Mouse (Mus musculus): ENCODE results near the gene Zkscan16.

Gene Zkscan16

DNA sequence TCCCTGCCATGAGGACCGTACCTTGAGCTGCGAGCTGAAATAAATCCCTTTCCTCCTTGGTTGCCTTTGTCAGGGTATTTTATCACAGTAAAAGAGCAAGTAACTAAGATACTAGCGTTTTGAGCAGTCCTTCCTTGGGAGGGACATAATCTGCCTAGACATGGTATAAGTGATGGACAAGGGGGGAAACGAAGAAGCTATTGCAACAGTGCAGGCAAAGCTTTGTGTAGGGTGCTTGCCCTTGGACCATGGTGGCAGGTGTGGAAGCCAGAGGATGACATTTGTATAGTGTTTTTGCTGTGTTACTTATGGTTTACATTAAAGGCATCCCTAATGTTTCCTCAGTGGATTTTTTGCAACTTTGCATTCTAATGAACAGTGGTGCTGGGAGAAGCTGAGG, 486 bp upstream of the Zkscan16 start:
- DNase-seq: no peak

DNA sequence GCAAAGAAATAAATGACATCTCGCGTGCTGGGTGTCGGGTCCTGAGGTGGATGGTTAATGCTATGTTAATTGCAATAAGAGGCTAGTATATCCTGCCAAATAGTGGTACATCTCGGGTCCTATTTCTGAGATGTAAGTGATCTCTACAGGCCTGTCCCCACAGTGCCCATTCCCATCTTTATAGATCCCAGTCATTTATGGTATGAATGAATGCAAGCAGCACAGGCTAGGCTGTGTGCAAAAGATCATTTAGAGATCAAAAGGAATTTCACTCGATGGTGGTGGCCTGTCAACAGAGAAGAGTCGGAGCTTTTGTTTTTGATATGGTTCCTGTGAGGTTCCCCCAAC, 752 bp downstream of the Zkscan16 start:
- no peak for DNase-seq

DNA sequence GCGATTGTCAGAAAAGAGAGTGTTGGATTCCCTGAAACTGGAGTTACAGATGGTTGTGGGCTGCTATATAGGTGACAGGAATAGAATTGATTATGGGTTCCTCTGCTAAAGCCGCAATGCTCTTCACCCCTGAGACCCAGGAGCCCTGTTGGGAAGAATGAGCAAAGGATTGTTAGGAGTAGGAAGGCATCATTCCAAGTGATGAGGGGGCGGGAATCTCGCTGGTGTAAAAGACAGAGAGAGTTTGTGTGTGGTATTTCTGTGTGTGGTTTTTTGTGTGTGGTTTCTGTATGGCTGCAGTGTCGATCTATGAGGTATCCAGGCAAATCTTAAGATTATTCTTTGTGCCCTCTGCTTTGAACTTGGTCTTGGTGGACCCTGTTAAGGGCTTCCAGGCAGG, 1.3 kb downstream of the Zkscan16 start:
- DNase-seq: no peak

DNA sequence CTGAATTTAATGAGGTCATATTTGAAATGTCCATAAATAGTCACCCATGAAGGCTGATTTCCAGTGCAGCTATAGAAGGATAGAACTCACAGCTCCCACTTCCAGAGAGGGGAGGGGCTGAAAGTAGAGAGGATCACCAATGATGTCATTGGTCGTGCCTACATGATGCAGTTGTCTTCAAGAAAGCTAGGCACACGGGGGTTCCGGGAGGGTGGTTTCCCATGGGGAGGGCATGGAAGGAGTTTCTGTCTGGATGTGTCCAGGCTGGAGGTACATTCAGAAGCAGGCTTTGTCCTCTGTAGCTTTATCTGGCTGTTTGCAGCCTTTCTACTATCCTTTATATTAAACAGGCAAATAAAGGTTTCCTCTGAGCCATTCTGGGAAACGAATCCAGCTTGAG, 5.0 kb downstream of the Zkscan16 start:
- no peak for DNase-seq

DNA sequence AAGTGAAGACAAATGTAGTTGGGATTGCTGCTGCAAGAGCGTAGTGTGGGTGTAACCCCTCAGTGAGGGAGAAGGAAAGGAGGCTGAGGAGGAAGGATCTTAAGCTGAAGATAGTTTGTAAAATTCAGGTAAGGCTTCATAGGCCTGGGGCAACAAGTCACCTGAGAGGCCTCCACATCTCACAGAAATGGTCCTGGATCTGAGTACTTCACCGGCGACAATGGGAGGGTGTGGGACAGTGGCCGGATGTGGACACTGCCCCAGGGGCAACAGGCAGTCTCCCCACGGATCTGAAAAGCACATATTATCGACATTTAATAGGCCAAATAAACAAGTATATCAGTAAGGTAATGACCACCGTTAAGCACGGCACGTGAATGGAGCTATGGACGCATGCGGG, 9.2 kb downstream of the Zkscan16 start:
- no peak for DNase-seq

DNA sequence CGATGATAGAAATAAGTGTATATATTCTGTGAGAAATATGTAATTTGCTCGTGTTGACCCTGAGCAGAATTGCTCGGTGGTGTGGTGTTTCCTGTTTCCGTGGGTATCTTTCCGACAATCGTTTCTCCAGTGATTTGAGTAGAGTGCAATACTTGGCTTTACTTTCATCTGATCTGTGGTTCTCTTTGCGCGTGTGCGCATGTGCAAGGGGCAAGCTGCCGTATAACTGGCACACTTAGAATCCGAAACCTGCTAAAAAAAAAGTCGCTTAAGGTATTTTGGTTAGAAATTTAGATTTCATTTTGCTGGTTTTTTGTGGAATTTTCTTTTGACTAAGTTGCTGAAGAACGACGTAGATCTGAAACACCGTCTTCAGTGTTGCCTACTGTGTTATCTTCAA, 18.3 kb downstream of the Zkscan16 start:
- DNase-seq: no peak

DNA sequence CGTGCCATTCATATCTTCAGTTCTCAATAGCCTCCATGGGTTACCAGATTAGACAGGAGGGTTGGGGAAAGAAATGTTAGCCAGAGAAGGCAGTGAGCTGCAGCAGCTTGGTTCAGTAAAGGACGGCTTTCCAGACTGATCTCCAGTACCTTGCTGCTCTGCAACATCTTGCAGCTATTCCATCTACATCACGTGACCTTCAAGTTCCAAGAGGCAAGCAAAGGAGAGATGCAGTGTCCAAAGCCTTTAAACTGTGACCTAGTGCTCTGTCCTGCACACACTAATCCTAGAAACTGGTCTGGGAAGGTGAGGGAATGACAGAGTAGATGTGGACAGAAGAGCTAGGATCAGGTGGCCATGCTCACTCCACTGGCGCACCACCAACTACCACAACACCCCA, 19.8 kb downstream of the Zkscan16 start:
- DNase-seq: no peak

DNA sequence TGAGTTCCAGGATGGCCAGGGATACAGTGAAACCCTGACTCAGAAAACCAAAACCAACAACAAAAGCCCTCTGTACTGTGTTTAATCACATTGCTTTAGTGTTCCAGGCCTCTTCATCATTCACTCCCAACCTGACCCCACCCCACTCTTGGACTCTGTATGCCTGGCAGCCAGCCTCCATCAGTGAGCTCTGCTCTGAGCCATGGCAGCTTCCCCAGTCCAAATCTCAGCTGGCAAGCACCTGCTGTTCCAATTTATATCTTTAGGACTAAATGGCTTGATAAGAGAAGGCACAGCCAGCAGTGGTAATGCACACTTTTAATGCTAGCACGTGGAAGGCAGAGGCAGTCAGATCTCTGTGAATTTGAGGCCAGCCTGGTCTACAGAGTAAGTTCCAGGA, 21.7 kb downstream of the Zkscan16 start:
- DNase-seq: no peak

DNA sequence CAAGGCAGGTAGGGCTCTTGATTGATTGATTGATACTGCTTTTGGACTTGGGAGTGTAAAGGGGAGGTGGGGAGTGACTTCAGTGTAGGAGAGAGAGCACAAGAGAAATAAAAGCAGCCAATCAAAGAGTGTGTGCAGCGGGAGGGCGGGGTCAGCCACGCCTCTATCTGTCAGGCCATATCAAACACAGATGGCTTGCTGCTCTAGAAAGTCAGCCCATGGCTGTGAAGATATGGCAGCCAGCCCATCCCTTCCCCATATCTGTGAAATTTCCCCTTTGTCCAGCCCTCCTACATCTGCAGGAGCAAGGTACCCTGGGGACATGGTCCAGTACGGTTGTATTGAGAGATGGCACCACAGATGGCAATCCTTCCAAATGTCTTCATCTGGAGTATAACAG, 27.2 kb downstream of the Zkscan16 start:
- no peak for DNase-seq

DNA sequence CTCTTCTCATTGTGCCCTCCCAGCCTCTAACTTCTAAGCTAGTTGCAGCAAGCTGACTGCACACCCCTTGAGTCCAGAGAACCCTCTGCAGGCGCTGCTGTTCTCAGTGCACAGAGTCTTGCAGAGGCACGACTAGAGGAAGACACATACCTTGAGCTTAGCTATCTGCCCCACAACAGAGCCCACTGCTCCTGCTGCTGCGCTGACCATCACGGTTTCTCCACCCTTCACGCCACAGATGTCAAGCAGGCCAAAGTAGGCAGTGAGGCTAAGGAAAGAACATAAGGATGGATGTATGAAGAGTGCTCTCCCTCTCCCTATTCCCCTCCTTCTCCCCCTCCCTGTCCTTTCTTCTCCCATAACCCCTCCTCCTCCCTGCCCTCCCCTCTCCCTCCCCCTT, 32.3 kb downstream of the Zkscan16 start:
- no peak for DNase-seq

DNA sequence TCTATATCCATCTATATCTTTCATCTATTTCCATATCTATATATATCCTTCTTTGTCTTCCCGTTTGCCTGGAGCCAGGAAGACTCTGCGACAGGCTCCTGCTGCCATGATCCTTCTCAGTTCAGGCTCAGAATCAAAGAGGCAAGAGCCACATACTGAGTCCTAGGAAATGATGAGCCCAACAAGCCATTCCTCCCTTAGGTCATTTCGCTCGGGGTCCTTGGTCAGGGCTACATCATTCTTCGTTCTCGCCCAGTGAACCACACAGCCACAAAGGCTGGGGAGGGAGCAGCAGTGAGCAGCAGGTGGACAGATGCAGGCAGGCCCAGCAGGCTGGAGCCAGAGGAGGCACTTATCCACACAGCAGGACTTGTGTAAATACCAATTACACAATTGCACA, 38.0 kb downstream of the Zkscan16 start:
- no peak for DNase-seq

DNA sequence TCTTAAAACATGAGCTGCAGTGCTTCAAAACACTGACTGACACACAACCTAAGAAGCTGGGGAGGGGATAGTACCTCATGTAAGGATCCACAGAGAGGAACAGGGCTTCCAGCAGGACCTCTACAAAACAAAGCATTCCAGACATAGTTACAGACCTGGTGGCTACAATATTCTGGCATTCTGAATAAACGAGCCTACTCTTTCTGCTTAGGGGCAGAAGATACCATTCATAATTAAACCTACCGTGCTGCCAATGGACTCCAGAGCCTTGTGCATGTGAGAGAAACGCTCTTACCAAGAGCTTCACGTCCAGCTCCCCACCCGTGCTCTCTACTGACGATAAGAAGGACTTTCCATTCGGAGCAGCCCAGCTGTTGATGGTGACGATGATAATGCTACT, 39.4 kb downstream of the Zkscan16 start:
- no peak for DNase-seq

DNA sequence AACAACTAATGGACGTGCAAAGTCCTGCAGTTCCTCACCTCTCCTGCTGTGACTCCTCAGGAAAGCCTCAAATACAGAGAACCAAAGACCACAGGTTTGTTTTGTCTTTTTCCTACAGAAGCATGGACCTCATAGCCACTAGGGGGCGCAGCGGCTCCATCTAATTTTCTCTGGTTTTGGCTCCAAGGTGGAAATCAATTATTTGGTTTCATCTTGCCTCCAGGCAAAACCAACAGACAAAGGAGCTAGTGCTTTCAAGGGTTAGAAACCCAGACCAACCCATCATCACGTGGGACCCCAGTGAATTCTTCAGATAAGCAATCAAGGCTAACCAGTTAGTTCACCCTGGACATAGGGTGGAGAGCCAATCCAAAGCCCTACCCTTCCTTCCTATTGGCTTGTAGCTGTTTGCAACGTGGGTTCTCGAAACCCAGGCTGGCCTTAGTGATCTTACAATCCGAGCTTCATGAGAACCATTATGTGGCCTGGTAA, 41.8 kb downstream of the Zkscan16 start:
- peak; percentile 74 for DNase-seq

DNA sequence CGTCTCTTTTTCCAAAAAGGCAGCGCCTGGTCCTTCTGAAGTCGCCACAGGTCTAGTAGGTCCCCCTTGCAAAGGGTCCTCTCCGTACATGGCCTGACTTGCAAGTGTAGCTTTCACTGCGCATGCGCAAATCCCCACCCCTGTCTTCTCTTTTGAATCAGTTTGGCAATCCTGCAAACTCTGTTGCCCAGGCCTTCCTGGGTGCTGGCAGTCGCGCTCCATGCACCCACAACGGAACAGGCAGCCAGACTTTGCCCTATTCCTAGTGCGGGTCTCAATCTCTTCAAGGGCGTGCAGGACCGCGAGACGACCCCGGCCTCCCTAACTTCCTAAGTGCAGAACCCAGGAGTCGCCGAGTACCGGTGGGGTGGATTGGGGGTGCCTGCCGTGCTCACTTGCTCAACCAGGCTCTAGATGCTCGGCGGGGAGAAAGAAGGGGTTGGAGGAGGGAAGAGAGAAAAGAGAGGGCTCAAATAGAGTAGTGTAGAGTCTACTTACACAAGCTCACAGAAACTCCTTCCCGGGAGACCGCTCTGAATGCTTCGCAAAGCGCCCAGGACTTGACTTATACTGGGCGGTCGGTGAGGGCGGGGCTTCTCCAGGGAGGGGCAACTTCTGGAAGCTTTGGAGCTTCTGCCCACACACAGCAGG, 43.2 kb downstream of the Zkscan16 start, which contains the start of gene Ptgr1:
Gene Ptgr1, minus strand, starts transcription at position 580 of the 651 bp plus-strand sequence.
- peak; percentile 60 for DNase-seq

DNA sequence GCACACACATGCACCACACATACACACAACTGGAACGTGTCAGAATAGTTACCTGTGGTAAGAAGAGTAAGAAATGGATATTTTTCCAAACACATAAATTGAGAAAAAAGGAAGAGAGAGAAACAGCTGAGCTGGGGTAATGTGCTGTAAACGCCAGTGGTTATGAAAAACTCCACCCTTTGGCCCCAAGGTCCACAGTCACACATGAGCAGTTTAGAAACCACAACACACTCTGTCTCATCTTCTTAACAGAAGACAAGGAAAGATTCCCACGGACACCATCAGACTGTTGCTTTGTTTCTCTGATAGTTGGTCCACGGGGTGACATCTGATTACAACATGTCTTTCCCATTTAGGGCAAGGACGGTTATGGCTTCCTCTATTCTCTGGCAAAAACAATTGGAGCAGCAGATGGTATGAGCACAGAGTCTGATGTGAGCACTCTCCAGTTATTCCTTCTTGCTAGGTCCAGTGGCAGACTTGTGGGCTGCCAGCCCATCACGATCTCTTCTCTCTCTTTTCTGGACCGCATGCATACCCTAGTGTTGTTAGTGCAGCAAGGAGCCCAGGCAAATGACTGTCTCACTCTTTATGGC, 46.0 kb downstream of the Zkscan16 start:
- no peak for DNase-seq

DNA sequence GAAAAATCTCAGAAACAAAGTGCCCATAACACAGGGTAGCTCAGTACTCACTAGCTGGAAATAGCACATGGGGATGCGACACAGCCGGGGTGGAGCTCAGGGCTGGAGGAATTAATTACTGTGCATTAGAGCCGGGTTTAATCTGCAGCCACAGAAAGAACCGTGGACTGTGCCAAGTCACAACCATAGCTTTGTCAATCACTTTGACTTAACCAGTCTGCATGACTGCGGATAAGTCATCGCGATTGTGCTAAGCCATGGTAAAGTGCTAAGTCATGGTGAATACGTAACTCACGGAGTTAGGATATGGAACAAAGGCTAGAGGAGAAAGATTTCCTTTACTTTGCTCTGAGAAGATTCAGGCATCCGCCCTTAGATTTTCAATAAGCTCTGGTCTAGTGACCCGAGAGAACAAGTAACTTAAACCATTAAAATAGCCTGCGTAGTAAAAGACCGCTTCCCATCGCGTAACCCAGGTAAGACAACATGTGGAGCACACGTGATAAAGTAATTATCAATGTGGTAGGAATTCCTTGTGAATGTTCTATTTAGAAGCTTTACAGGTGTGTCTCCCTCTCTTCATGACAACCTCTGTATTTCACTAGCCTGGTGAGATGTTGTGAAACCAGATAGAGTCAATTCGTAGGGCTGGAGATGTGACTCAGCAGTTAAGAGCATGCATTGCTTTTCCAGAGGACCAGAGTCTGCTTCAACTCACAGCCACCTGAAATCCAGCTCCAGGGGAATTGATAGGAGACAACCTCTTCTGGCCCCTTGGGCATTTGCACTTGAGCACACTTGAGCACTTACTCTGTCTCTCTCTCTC, 47.4 kb downstream of the Zkscan16 start:
- no peak for DNase-seq

DNA sequence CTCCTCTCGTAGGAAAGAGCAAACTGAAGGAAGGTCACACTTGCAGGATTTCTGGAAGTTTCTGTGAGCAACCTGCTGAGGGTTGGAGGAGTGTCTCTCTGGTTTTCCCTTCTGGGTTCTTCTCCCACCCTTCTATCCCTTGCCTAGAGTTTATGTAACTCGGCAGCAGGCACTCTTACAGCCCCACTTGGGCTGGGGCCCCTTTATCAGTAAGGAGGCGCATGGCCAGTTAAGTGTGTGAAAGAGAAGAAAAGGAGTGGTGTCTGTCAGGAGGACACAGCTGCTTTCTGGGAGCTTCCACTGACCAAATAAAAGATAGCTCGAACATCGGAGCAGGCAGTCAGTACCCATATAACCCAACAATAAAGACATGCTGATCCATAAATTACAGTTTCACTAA, 48.8 kb downstream of the Zkscan16 start:
- no peak for DNase-seq

DNA sequence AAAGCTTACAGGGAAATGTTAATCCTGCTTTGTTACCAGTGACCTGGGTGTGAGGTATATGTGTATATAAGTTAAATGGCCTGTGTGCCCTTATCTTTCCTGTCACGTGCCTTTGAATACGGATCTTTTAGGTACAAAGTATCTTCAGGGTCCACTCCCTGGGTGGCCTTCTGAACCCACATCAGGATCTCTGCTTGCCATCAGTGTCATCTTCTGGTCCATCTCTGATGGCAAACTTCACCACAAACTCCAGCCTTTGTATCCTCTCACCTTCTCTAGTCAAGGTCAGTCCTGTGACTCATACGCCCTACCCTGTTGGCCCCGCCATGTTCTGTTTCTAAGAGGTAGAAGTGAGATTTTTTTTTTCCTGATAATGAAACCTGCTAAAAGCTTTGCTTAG, 51.3 kb downstream of the Zkscan16 start, which contains the start of gene Dnajc25:
Gene Dnajc25, plus strand, starts transcription at position 301 of the 400 bp plus-strand sequence.
- no peak for DNase-seq

DNA sequence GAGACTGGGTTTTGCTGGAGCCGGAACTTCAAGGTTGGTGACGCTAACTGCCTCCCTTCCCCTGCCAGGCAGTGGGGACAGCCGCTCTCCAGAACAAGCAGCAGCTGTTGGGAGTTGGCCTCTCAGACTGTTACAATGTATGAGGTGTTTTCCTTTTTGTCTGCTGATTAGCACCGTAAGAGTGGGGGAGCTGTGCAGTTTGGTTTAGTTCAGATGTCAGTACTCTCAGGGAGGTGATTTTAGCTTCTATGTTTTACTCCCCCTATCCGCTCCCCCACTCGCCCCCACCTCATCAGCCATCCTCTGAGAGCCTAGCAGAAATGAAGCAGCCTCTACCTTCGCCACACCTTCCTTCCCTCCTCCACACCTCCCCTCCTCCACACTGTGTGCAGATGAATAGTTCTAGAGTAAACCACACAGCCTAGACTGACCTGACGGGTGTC, 51.8 kb downstream of the Zkscan16 start:
- no peak for DNase-seq

DNA sequence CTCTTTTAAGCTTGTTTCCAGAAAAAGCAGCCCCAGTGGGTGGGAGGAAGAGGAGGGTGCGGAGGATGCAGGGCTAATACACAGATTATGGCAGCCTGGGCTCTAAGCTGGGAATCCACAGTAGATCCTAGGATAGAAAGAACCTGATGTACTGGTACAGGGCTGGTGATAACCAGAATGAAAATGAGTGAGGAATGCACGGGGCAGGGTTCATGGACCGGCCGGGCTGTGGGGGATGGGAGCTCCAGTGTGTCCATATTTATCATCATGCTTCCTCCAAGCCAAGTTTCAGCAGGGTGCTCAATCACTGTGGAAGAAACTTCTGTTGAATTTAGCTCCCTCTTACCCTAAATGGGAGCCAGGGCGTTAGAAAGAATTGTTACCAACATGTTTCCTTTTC, 53.7 kb downstream of the Zkscan16 start:
- DNase-seq: no peak

DNA sequence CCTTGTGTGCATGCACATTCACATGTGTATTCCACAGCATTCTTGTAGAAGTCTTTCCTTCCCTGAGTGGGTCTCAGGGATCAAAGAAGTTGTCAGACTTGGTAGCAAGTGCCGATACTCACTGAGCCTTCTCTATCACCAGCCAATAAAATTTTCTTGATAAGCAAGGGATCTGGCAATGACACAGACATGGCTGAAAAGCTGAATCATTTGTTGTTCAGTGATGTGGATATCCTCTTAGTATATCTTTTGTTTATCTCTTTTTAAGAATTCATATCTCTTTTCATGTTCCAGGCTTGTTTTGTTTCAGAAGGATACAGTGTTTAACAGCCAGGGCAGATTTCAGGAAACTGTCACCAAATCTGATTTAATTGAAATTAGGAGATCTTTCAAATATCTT, 55.3 kb downstream of the Zkscan16 start:
- DNase-seq: no peak

DNA sequence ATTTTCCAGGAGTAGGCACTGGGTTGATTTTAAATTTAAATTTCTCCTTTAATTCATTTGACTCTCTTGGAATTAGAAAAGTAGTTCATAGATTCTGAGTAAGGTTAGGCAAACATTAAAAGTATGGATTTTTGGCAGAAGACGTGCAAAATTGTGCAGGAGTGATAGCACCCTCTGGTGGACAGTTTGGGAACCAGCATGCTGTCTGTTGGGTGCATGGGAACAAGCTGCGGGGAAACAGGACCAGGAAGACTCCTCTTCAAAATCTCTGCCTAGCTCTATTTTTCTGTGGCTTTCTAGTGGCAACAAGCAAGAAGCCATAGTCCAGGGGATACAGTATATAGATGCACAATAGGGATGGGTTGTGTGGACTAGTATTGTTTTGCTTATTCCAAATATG, 56.3 kb downstream of the Zkscan16 start:
- DNase-seq: peak; percentile 72

DNA sequence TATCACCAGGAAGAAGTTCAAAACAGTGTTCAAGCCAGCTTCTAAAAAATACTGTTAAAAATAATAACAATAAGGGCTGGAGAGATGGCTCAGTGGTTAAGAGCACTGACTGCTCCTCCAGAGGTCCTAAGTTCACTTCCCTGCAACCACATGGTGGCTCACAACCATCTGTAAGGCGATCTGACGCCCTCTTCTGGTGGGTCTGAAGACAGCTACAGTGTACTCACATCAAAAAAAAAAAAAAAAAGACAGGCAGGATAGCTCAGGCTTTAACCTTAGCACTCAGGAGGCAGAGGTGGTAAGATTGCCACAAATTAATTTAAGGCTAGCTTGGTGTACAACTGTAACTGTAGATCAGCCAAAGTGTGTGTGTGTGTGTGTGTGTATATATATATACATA, 57.2 kb downstream of the Zkscan16 start:
- DNase-seq: no peak
